Comparison of ENCODE assay signal across 22 mouse cellular contexts in the genomic region with DNA sequence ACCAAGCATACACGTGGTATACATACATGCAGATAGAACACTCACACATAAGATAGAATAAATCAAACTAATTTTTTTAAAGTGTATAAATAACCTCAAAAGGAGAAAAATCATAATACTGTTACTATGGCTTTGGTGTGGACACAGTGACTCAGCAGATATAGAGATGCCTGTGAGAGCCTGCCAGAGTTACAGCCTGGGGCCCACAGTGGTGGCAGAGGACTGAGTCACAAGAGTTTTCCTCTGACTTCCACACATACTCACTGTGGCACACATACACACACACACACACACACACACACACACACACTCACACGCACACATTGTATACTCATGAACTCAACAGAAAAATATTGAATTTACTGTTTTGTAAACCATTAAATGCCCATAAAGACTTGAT. TPM values are rescaled to one million over a fixed set of nuclear protein-coding genes. Genes with fewer than 3 reads are reported as not detected.
"Had no signal": no experiment of that assay in that cellular context is flagged by ENCODE, and none has a peak within 500 bp of the region (broad histone marks: within the 10 kb centered on the region; RNA-seq: fewer than 3 reads in every experiment).

No protein-coding gene starts in this region.

- ATAC-seq: intestine, embryonic 15.5 days; liver, embryonic 12.5 days; midbrain, embryonic 16.5 days had no signal

- H3K27ac ChIP-seq: intestine, embryonic 15.5 days; layer of hippocampus, adult 2 months; left cerebral cortex, adult 2 months; limb, embryonic 15.5 days; liver, embryonic 12.5 days; midbrain, embryonic 12.5 days; neural tube, embryonic 13.5 days had no signal

- DNase-seq: kidney, adult 18-20 months; kidney, postnatal 10 days; kidney, postnatal 4 days; lung, embryonic 14.5 days; lung, postnatal 14 days; right cerebral cortex, postnatal 14 days; thymus, postnatal 14 days had no signal

- H3K4me1 ChIP-seq: intestine, embryonic 15.5 days; limb, embryonic 15.5 days; liver, embryonic 12.5 days; neural tube, embryonic 13.5 days had no signal

- H3K9me3 ChIP-seq: intestine, embryonic 15.5 days; limb, embryonic 15.5 days; liver, embryonic 12.5 days; midbrain, embryonic 12.5 days; neural tube, embryonic 13.5 days had no signal

- H3K27me3 ChIP-seq: intestine, embryonic 15.5 days; limb, embryonic 15.5 days; liver, embryonic 12.5 days; midbrain, embryonic 12.5 days; neural tube, embryonic 13.5 days had no signal

- H3K4me2 ChIP-seq: intestine, embryonic 15.5 days; limb, embryonic 15.5 days; liver, embryonic 12.5 days; lung, embryonic 14.5 days; midbrain, embryonic 12.5 days; neural tube, embryonic 13.5 days had no signal

- H3K36me3 ChIP-seq: intestine, embryonic 15.5 days; limb, embryonic 15.5 days; liver, embryonic 12.5 days; midbrain, embryonic 12.5 days; neural tube, embryonic 13.5 days had no signal

- H3K4me3 ChIP-seq: intestine, embryonic 15.5 days; layer of hippocampus, adult 2 months; left cerebral cortex, adult 2 months; limb, embryonic 15.5 days; liver, embryonic 12.5 days; midbrain, embryonic 12.5 days; neural tube, embryonic 13.5 days had no signal

- H3K9ac ChIP-seq: intestine, embryonic 15.5 days; limb, embryonic 15.5 days; liver, embryonic 12.5 days; lung, embryonic 14.5 days; midbrain, embryonic 12.5 days; neural tube, embryonic 13.5 days had no signal

RNA-seq across cellular contexts. Expression of gene Gm8994, which starts 17.9 kb away (rescaled TPM):
- total RNA-seq: layer of hippocampus, adult 2 months; layer of hippocampus, postnatal 25 days; left cerebral cortex, adult 2 months; left cerebral cortex, postnatal 14 days; megakaryocyte-erythroid progenitor cell, adult 5-6 weeks had no signal
- polyA plus RNA-seq: intestine, embryonic 15.5 days; kidney, embryonic 14.5 days; limb, embryonic 11.5 days; limb, embryonic 15.5 days; liver, embryonic 12.5 days; liver, embryonic 16.5 days; lung, embryonic 14.5 days; midbrain, embryonic 12.5 days; midbrain, embryonic 16.5 days; neural tube, embryonic 13.5 days; small intestine, adult 2 months had no signal
